Mouse (Mus musculus) cerebellum, adult 11-12 months (tissue): ENCODE results near the gene Aplnr.

ENCODE experiments used
- DNase-seq: peaks from one replicate; pipeline ENCODE4 v3.0.0; 2022

The Aplnr gene

GRCm38 (mm10) chr2:85136089-85136488 lies at the start of gene Aplnr:
Gene Aplnr (plus strand): TSS chr2:85136225.
- DNase-seq = no peak

GRCm38 (mm10) chr2:85088716-85089646 lies 47.0 kb upstream of the Aplnr start:
- no peak for DNase-seq

GRCm38 (mm10) chr2:85091325-85091724 lies 44.7 kb upstream of the Aplnr start:
- DNase-seq = no peak

GRCm38 (mm10) chr2:85093376-85093775 lies 42.6 kb upstream of the Aplnr start:
- no peak for DNase-seq

GRCm38 (mm10) chr2:85095906-85096305 lies 40.1 kb upstream of the Aplnr start:
- DNase-seq = no peak

GRCm38 (mm10) chr2:85098014-85098413 lies 38.0 kb upstream of the Aplnr start:
- DNase-seq = no peak

- DNase-seq = no peak
Measured at GRCm38 (mm10) chr2:85098824-85099511, 37.1 kb upstream of the Aplnr start.

- DNase-seq = no peak
Measured at GRCm38 (mm10) chr2:85103201-85103600, 32.8 kb upstream of the Aplnr start.

GRCm38 (mm10) chr2:85105426-85106013 lies 30.5 kb upstream of the Aplnr start:
- DNase-seq = no peak

- no peak for DNase-seq
Measured at GRCm38 (mm10) chr2:85106068-85106790, 29.8 kb upstream of the Aplnr start.

- no peak for DNase-seq
Measured at GRCm38 (mm10) chr2:85106941-85107340, 29.1 kb upstream of the Aplnr start.

GRCm38 (mm10) chr2:85110288-85110875 lies 25.6 kb upstream of the Aplnr start:
- DNase-seq = no peak

- peak; percentile 10 for DNase-seq
Measured at GRCm38 (mm10) chr2:85123187-85123868, 12.7 kb upstream of the Aplnr start.

GRCm38 (mm10) chr2:85123869-85124535 lies 12.0 kb upstream of the Aplnr start:
- DNase-seq = peak; percentile 29

- DNase-seq = no peak
Measured at GRCm38 (mm10) chr2:85129496-85129971, 6.5 kb upstream of the Aplnr start.

- no peak for DNase-seq
Measured at GRCm38 (mm10) chr2:85131226-85131625, 4.8 kb upstream of the Aplnr start.

GRCm38 (mm10) chr2:85131724-85132123 lies 4.3 kb upstream of the Aplnr start:
- DNase-seq = no peak

GRCm38 (mm10) chr2:85132204-85132603 lies 3.8 kb upstream of the Aplnr start:
- DNase-seq = no peak

- no peak for DNase-seq
Measured at GRCm38 (mm10) chr2:85135099-85135498, 926 bp upstream of the Aplnr start.

- no peak for DNase-seq
Measured at GRCm38 (mm10) chr2:85136831-85137520, 951 bp downstream of the Aplnr start.
